Mouse (Mus musculus) WW6 (cell line): ENCODE measurements around the gene Ccdc8.

Experiments
- DNase-seq: peaks from one replicate; pipeline ENCODE4 v3.0.0-alpha.2; 2013; ENCODE audit warnings: low read depth, low spot score

Ccdc8 gene

DNA sequence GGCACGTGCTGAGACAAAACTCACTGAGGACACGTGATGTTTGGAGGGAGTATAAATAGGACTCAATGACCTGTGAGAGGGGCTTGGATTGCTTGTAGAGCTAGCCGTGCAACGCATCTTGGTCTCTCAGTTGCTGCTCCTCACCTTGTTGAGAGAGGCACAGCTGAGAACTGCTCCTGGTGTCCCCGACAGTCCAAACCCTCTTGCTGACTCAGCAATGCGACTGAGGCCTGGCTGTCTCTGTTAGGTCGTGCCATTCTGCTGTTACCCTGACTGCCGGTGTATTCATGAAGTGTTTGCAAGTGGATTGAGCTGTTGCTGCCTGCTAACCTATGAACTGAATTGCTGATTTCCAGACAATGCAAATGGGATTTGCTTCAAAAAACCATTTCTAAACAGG lies 16.2 kb upstream of the Ccdc8 start:
- no peak for DNase-seq

DNA sequence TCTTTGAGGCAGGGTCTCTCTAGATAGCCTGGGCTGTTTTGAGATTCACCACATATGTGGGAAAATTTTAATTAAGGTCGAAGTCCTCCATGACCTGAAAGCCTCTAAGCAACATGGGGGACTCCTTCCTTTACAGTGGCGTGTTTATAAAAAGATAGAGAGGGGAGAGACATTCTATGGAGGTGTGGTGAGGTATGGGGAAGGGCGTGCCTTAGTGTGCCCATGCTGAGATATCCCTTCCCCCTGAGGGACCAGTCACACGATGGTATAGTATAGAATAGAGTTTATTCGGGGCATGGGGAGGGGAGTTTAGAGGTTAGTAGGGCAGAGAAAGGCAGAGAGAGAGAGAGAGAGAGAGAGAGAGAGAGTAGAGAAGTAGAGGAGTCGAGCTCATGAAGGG lies 14.3 kb upstream of the Ccdc8 start:
- DNase-seq, result no peak

- DNase-seq, result no peak
Measured at GRCm38 (mm10) chr7:16978593-16978992, 13.9 kb upstream of the Ccdc8 start.

- DNase-seq, result no peak
Measured at GRCm38 (mm10) chr7:16980348-16980747, 12.2 kb upstream of the Ccdc8 start.

GRCm38 (mm10) chr7:16982859-16983568 lies 9.5 kb upstream of the Ccdc8 start, which contains the start of gene Gm42372:
Gene Gm42372, plus strand, starts transcription at chr7:16983086.
- DNase-seq, result peak; percentile 58

GRCm38 (mm10) chr7:16987541-16988149 lies 4.9 kb upstream of the Ccdc8 start:
- DNase-seq, result no peak

DNA sequence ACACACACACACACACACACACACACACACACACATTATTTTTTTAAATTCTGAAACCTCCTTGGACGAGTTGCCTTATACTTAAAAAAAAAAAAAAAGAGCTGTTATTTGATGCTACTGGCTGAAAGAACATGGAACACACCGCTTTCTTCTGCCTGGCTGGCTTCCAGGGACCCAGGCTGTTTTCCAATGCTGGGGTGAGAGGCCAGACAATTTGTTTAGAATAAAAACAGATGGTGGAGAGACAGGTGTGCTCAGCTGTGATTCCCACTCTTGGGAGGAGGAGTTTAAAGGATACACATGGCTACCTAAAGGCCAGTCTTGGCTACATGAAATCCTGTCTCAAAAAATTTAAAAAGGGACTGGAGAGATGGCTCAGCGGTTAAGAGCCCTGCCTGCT lies 4.1 kb upstream of the Ccdc8 start:
- no peak for DNase-seq

DNA sequence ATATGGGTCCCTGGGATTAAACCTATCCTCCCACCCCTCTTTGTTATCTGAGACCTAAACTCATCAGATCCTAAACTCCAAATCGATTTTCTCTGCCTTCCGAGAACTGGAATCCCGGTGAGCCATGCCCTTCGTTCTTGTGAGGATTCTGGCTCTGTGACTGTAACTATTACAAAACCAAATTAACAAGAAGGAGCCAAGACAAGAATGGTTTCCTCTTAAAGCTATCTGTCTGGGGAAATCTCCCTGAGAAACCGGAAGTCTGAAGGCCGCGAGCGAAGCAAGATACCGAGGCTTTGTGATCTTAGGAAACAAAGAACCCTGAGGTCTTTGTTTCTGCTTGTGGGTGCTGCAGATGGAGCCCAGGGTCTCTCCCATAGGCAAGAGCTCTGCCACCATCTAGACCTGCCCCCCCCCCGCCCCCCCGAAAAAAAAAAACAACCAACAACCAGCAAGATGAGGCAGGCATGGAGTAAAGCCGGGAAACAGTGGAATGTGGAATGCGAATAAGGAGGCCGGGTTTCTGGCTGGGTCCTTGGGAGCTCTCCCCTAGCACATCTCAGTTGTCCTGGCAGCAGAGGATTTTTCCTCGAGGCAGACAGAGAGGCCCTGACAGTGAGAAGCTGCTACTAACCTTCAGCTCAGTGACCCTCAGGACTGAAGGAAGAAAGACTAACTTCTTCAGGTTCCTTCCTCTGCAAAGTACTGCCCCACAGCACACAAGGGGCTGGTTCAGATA lies 2.3 kb upstream of the Ccdc8 start:
- no peak for DNase-seq

DNA sequence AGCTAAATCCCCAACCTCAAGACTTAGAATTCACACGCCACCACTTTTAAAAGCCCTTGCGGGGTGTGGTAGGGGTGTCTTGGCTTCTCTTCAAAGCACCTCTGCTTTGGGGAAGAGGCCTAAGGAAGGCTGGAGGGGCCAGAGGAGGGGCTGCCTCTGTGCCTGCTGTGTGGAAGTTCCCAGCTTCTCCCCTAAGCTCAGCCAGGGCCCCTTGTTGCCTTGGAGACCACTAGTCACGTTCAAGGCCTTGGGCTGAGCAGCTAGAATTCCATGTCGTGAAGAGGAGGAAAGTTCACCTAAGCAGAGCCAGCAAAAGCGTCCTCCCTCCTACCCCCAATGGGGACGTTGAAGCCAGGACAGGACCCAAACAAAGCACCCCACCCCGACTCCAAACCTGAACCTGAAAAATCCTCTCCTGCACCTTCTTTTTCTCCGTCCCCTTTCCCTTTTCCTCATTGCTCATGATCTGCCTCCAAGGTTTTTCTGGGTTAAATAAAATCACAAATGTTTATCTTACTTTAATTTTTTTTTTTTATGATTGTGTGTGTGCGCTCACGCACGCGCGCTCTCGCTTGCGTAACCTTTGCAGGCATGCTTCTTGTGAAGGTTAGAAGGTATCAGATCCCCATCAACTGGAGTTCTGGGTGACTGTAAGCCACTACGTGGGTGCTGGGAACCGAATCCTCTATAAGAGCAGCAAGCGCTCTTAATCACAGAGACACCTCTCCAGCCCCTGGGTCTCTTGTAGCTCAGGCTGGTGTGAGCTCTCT lies 642 bp upstream of the Ccdc8 start:
- no peak for DNase-seq

- DNase-seq, result peak; percentile 52
Measured at GRCm38 (mm10) chr7:16993651-16994399, 1.3 kb downstream of the Ccdc8 start.

- DNase-seq, result no peak
Measured at GRCm38 (mm10) chr7:16994400-16994799, 1.9 kb downstream of the Ccdc8 start.

DNA sequence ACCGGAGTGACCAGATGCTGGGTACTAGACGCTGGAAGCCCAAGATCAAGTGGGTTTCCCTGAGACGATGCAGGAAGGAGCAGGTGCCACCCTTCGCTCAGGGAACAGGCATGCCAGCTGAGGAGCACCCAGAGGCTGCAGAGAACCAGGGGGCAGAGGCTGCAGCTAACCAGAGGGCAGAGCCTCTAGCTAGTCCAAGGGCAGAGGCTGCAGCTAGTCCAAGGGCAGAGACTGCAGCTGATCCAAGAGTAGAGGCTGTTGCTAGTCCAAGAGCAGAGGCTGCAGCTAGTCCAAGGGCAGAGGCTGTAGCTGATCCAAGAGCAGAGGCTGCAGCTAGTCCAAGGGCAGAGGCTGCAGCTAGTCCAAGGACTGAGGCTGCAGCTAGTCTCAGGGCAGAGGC lies 2.8 kb downstream of the Ccdc8 start:
- no peak for DNase-seq

GRCm38 (mm10) chr7:16999233-16999632 lies 6.7 kb downstream of the Ccdc8 start:
- no peak for DNase-seq

DNA sequence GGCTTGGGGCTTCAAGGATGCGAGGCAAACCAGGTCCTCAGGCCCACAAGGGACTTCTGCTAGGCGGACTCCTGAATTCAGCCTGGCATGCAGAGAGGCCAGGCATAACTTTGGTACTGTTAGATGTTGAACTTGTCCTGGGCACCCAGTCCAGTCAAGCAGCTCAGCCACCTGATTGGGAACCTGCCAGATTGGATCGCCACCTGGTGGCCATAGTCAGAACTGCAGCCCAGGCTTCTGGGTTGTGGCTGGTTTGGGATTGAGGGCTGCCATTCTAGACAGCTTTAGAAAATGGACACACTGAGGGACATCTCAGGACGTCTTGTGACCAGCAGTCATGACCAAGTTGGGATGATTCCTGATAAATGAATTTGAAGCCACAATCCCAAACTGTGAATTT lies 7.1 kb downstream of the Ccdc8 start:
- DNase-seq, result peak; percentile 50

DNA sequence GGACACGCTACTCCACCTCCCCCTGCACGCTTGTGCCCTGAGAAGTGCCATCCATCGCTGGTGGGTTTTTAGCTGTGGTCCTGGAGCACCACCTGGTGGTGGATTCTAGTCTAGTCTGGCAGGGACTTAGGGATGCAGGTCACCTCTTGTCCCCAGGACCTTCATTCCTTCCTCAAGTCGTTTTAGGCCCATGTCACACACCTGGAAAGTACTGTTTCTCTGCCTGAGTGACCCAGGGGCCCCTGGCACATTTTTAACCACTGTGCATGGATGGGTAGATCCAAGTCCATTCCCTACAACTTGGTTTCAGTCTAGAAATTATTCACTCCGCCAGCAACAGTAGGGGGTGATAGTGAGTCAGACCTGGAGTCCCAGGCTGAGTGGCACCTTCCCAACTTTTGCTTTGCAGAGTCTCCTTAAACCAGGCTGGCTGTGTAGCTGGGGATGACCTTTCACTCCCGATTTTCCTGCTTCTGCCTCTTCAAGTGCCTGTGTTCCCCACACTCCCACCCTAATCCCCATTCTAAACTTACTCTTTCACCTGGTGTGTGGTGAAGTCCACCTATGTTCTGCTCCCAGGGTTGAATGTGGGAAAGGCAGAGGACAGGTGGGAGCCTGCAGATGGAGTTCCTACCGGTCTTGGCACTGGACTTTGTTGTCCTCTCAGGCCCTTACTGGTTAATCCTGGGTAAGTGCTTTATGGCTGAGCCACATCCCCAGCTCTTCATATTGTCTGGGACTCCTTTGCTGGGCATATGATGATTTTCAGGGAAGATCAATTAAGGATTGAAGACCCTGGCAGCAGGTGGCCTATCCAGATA lies 10.1 kb downstream of the Ccdc8 start:
- peak; percentile 52 for DNase-seq

DNA sequence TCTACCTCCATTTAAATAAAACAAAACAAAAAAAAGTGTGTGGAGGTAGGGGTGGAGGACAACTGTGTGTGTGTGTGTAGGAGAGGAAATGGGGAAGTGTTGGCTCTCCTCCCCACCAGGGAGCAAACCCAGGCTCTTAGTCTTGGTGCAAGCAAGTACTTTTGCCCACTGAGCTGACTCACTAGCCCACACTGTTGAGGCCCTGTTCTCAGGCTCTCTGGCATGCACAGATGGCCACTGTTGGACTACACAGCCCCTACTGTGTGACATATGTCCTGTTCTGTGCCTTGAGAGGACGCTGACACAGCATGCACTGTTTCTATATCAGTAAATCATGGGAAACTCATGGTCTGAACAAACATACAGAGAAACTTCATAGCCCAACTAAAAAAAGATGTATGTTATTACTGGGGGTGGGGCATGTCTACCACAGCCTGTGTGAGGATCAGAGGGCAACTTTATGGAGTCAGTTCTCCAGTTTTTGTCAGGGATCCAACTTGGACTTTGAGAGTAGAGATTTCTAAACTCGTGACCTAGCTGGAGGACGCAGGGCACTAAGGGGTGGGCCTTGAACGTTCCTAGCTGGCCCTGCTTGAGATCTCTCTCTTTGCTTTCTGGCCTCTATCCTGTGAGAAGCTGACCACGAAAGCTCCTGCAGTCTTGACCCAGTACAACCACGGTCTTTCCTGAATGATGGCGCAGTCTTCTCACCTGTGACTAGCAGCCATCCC lies 10.9 kb downstream of the Ccdc8 start:
- no peak for DNase-seq

DNA sequence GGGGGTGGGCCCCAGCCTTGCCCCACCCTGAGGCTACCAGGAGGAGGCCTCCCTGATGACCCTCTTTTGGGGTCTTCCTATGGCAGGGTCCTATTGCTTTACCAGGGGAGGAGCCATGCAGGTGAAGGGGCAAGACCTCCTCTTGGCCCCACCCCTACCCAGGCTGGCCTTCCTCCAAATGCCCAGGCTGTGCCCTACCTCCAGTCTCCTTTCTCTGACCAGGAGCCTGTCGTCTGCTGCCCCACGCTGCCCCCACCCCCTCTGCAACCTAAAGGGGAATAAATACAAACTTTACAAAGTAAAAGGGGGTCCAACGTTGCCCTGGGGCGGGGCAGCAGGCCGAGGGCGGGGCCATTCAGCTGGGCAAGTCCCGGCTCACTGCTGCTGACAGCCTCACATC lies 12.2 kb downstream of the Ccdc8 start:
- DNase-seq, result no peak

DNA sequence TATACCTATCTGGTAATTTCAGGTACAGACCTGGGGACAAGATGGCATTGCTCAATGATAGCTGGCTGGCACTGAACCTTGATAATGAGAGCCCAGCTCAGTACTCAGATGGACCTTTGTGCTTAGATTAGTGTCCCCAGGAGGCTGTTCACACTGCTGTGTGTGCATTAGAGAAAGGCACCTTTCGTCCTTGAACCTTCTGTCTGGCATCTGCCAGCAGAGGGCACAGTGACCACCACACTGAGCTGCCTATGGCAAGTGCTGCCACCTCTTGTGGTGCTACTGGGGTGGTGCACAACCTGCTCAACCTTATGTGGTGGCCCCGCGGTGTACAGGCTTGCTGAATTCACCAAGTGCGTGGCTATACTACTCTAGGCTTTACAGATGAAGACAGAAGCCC lies 14.8 kb downstream of the Ccdc8 start:
- DNase-seq, result no peak

DNA sequence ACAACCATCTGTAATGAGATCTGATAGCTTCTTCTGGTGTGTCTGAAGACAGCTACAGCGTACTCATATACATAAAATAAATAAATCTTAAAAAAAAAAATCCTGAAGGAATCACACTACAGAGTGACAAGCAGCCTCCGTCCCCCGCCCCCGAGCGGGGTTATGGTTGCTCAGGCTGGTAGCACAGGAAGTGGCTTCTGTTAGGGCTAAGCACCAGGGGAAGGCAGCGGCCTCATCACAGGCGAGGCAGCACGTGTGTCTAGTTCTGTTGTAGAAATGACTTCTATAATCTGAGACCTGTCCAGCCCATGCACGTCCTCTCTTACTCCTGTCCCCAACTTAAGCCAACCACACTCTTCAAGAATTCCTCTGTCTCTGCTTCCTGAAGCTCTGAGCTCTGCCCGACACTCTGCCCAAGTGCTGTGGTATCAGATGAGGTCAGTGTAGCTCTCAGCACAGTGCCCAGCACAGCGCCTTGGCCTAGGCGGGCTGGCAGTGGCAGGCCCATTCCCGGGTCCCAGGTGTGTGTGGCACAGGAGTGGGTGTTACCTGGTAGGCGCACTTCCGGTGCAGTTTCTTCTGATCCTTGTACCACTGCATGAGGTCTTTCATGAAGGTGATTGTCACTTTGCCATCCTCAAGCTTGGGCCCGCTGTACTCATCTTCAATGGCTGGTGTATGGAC lies 17.0 kb downstream of the Ccdc8 start:
- no peak for DNase-seq
